Mouse (Mus musculus) forebrain, postnatal 0 days (tissue): Measurements from ENCODE around the gene Traf4. TPM values are rescaled to one million over a fixed set of nuclear protein-coding genes. Genes with fewer than 3 reads are reported as not detected.

ENCODE experiments used
- ATAC-seq: fragments of 200-750 bp; cut with Nextera tagmentation; 2 replicates; pipeline ENCODE4 v1.8.0; 2017; ENCODE audit warnings: mild to moderate bottlenecking, moderate library complexity
- DNase-seq: peaks from one replicate; pipeline ENCODE4 v3.0.0-alpha.2; 2015
- H3K27ac ChIP-seq: fragments of 300-500 bp; sonication (generic); 2 replicates; pipeline ENCODE4 v1.5.1; 2014; ENCODE audit warnings: low read depth, mild to moderate bottlenecking, antibody characterized with exemption, low read length, moderate library complexity, mixed read lengths
- H3K27me3 ChIP-seq: fragments of 300-500 bp; sonication (generic); 2 replicates; pipeline ENCODE4 v1.6.1; 2014; ENCODE audit warnings: mild to moderate bottlenecking, low read length, mixed read lengths; ENCODE audit not compliant: insufficient read depth
- H3K36me3 ChIP-seq: fragments of 300-500 bp; sonication (generic); 2 replicates; pipeline ENCODE4 v1.6.1; 2014; ENCODE audit warnings: mild to moderate bottlenecking, moderate library complexity; ENCODE audit not compliant: insufficient read depth
- H3K4me1 ChIP-seq: fragments of 300-500 bp; sonication (generic); 2 replicates; pipeline ENCODE4 v1.6.1; 2014; ENCODE audit warnings: antibody characterized with exemption; ENCODE audit not compliant: insufficient read depth
- H3K4me2 ChIP-seq: fragments of 300-500 bp; sonication (generic); 2 replicates; pipeline ENCODE4 v1.6.1; 2014; ENCODE audit warnings: low read depth, mild to moderate bottlenecking, moderate library complexity
- H3K4me3 ChIP-seq: fragments of 300-500 bp; sonication (generic); 2 replicates; pipeline ENCODE4 v1.5.1; 2014; ENCODE audit warnings: low read depth, low read length, mixed read lengths
- H3K9ac ChIP-seq: fragments of 300-500 bp; sonication (generic); 2 replicates; pipeline ENCODE4 v1.6.1; 2014; ENCODE audit warnings: mild to moderate bottlenecking
- H3K9me3 ChIP-seq: fragments of 300-500 bp; sonication (generic); 2 replicates; pipeline ENCODE4 v1.6.1; 2016; ENCODE audit warnings: low read length
- CTCF ChIP-seq: sonication (generic); IDR thresholded peaks from 2 replicates; pipeline ENCODE4 v1.5.1; 2016; ENCODE audit warnings: antibody characterized with exemption, control low read depth, low read depth
- WGBS: fragments of 180-500 bp; shearing (Covaris S2); extraction: QIAGEN DNeasy Blood & Tissue Kit; methylation state at CpG from one replicate; pipeline ENCODE4 v1.1.7; 2014; 5-methylcytosine and 5-hydroxymethylcytosine counted together
- polyA plus RNA-seq: library from polyadenylated mRNA; unstranded; fragments of >200 nt; fragmentation: Nextera tagmentation; extraction: Ambion mirVana; gene quantifications from 2 replicates; pipeline ENCODE4 v1.2.1, GENCODE M21; 2015
- total RNA-seq: library from RNA; depleted of rRNA; stranded (reverse); fragments of >200 nt; gene quantifications from 2 replicates; pipeline ENCODE4 v1.2.3, GENCODE M21; 2014

Traf4 gene
- total and polyA plus RNA-seq, 2 experiments from 2014 or later, result 99.0 to 104 TPM

DNA sequence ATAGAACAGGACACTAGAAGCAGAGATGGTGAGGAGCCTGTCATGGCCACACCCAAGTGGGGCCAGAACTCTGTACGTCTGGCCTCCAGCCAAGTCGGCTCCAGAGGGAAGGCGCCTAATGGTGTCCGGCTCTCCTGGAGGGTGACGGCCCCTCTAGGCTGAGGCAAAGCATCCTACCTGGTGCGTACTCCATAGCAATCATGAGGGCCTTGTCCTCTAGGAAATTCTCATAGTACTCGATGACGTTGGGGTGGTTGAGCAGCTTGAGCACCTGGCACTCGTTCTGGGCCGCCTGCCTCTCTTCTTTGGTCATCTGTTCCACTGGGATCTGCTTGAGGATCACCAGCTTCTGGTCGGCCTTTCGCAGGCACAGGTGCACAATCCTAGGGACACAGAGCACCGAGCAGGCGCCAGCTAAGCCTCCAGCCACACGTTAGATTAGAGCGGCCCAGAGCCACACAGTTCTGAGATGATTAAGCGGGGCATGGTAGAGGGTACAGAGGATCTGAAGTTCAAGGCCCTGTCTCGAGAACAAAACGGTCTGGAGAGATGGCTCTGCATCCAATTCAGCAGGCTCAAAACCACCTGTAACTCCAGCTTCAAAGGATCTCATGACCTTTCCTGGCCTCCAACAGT is 7.5 kb upstream of the Traf4 start:
- Histone ChIP-seq H3K36me3 (no peaks in the 10 kb centered on the region), H3K4me3 (no peak overlapping the region), H3K4me2 (no peak overlapping the region), H3K27me3 (no peaks in the 10 kb centered on the region), H3K4me1 (peaks cover 8% of the 10 kb centered on the region; the same call in 1 of the 2 replicates), H3K9me3 (no peaks in the 10 kb centered on the region), H3K9ac (no peak overlapping the region), H3K27ac (no peak overlapping the region)
- ATAC-seq (no peak), DNase-seq (no peak)
- 87% methylated on average over 19 of the region's 19 CpGs for WGBS
- no peak for TF ChIP-seq CTCF

DNA sequence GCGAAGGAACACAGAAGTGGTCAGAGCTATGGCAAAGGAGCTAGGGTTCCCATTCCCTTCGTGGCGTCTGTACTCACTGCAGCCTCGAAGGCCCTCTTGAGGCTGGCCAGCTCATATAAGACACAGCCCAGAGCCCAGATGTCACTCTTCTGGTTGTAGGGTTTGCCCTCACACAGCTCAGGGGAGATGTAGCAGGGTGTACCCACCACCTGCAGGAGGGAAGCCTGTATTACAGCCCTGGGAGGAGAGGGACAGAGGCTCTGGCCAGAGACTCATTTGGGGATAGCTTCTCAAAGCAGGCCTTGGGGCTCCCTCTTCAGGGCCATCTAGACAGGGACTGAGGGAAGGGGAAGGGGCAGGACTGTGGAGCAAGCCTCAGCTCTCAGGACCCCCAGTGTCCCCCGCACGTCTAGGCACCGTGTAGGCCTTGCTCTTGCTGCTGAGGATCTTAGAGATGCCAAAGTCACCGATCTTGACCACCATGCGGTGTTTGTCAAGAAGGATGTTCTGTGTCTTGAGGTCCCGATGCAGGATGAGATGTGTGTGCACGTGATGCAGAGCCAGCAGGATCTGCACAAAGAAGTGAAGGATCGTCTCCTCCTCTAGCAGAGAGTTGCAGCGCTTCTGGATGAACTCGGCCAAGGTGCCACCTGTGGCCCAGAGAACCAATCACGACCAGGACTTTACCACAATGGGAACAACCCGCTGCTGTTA is 6.8 kb upstream of the Traf4 start:
- no peak overlapping the region for H3K4me2 ChIP-seq
- H3K27me3 ChIP-seq, result no peaks in the 10 kb centered on the region
- peak; percentile 49 for TF ChIP-seq CTCF
- DNase-seq, result no peak
- ATAC-seq, result peak; percentile 22; the same call in 1 of the 2 replicates
- H3K4me1 ChIP-seq, result peaks cover 5% of the 10 kb centered on the region; the same call in 1 of the 2 replicates
- no peaks in the 10 kb centered on the region for H3K9me3 ChIP-seq
- no peaks in the 10 kb centered on the region for H3K36me3 ChIP-seq
- no peak overlapping the region for H3K27ac ChIP-seq
- no peak overlapping the region for H3K9ac ChIP-seq
- H3K4me3 ChIP-seq, result no peak overlapping the region
- 83% methylated on average over 16 of the region's 16 CpGs for WGBS

DNA sequence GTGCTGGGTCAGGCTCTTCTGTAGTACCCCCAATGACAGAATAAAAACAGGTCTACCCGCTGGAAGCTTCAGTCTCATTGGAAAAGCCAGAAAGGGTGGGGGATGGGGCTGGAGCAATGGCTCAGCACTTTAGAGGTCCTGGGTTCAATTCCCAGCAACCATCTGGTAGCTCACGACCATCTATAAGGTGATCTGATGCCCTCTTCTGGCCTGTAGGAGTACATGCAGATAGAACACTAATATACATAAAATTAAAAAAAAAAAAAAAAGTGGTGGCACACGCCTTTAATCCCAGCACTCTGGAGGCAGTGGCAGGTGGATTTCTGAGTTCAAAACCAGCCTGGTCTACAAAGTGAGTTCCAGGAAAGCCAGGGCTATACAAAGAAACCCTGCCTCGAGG is 5.9 kb upstream of the Traf4 start:
- Histone ChIP-seq H3K36me3 (no peaks in the 10 kb centered on the region), H3K27ac (no peak overlapping the region), H3K9me3 (no peaks in the 10 kb centered on the region), H3K27me3 (no peaks in the 10 kb centered on the region), H3K9ac (no peak overlapping the region), H3K4me1 (no peaks in the 10 kb centered on the region; the same call in 1 of the 2 replicates), H3K4me2 (no peak overlapping the region), H3K4me3 (no peak overlapping the region)
- ATAC-seq (no peak), DNase-seq (no peak)
- TF ChIP-seq CTCF, result peak; percentile 20
- 72% methylated on average over 4 of the region's 4 CpGs for WGBS

- no peak for ATAC-seq
- Histone ChIP-seq H3K4me1 (peaks cover 6% of the 10 kb centered on the region), H3K36me3 (no peaks in the 10 kb centered on the region), H3K9me3 (no peaks in the 10 kb centered on the region), H3K27ac (no peak overlapping the region), H3K4me2 (no peak overlapping the region), H3K27me3 (no peaks in the 10 kb centered on the region), H3K9ac (no peak overlapping the region), H3K4me3 (no peak overlapping the region)
- no peak for TF ChIP-seq CTCF
- DNase-seq, result no peak
- 95% methylated on average over 15 of the region's 15 CpGs for WGBS
These were observed 4.9 kb upstream of the Traf4 start for GRCm38 (mm10) chr11:78170306-78170705.

DNA sequence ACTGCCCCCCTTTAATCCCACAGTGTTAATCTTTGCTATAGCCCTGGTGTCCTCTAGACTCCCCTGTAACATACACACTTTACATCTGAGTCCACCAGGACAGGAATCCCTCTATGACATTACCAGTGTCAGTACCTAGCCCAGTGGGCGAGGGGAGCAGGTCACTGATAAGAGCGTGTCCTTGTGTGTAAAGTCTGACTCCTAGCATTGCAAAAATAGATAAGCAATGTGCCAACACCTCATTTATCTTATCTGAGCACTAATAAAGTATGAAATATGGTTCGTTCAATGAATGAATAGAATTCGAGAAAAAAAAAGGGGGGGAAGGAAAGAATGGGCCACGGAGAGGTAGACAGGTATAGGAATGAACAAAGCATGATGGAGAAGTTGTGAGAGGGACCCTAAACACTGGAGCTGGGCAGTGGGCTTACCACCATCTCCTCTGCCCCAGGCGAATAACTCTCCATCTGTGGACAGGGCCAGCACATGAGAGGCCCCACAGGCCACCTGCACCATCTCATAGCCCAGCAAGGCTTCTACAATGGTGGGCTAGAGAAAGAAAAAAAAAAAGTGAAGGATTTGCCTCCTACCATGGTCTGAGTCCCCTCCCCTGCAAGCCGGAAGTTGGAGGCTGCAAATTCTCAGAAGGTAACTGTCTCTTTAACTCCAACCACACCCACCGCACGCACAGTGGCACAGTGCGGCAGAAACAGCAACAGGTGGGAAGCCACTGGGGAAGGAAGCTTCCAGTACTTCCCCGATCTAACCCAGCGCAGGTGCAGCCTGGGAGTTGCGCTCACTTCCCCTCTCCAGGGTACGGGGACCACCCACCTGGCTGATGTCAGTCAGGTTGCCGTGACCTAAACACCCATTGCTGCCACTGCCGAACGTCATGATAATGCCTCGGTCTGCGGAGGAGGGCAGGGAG is 3.4 kb upstream of the Traf4 start:
- H3K4me3 ChIP-seq, result no peak overlapping the region
- H3K27ac ChIP-seq, result no peak overlapping the region
- no peak for TF ChIP-seq CTCF
- H3K4me2 ChIP-seq, result no peak overlapping the region
- WGBS, result 61% methylated on average over 19 of the region's 19 CpGs
- no peaks in the 10 kb centered on the region for H3K27me3 ChIP-seq
- DNase-seq (no peak), ATAC-seq (no peak)
- H3K4me1 ChIP-seq, result peaks cover 6% of the 10 kb centered on the region
- no peaks in the 10 kb centered on the region for H3K9me3 ChIP-seq
- H3K36me3 ChIP-seq, result no peaks in the 10 kb centered on the region
- no peak overlapping the region for H3K9ac ChIP-seq

GRCm38 (mm10) chr11:78167257-78167959 is 2.0 kb upstream of the Traf4 start:
- Histone ChIP-seq H3K27me3 (no peaks in the 10 kb centered on the region), H3K4me1 (peaks cover 13% of the 10 kb centered on the region), H3K9me3 (no peaks in the 10 kb centered on the region), H3K27ac (no peak overlapping the region), H3K4me3 (no peak overlapping the region), H3K36me3 (no peaks in the 10 kb centered on the region), H3K4me2 (no peak overlapping the region), H3K9ac (no peak overlapping the region)
- no peak for DNase-seq
- no peak for ATAC-seq
- TF ChIP-seq CTCF, result no peak
- WGBS, result 89% methylated on average over 14 of the region's 14 CpGs
